ENCODE assay signal across 14 mouse cellular contexts in the genomic region with DNA sequence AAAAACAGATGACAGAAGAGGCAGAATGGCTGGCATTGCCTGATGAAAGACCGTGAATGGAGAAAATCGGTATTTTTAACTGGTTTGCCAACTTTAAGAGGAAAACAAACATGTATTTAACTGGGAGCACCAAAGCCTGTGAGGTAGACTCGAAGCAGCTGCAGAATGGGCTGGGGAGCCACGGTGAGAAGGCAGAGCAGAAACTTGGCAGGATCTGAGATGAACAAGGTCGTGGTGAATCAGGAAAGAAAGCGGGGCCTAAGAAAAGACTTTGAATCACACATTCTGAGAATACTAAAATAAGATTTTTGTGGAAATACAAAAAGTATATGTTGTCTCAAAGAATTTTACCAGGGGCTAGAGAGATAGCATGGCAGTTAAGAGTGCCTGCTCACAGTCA.
"Had no signal": no experiment of that assay in that cellular context is flagged by ENCODE, and none has a peak within 500 bp of the region (broad histone marks: within the 10 kb centered on the region; RNA-seq: fewer than 3 reads in every experiment).

No protein-coding gene starts in this region.

- DNase-seq: kidney, adult 11 months; kidney, adult 9 months; kidney, postnatal 36 days; retina, postnatal 1 day; spleen, adult 18-20 months; thymus, adult 18-20 months; thymus, postnatal 14 days had no signal

- H3K4me3 ChIP-seq: limb, embryonic 15.5 days; liver, embryonic 12.5 days; lung, embryonic 15.5 days; midbrain, embryonic 12.5 days; neural tube, embryonic 13.5 days had no signal

- ATAC-seq: liver, embryonic 12.5 days; midbrain, embryonic 16.5 days had no signal

- H3K27ac ChIP-seq: kidney, postnatal 0 days; limb, embryonic 15.5 days; liver, embryonic 12.5 days; lung, embryonic 15.5 days; midbrain, embryonic 12.5 days; neural tube, embryonic 13.5 days had no signal
